Mouse (Mus musculus): ENCODE data around the gene Atxn2.

DNA sequence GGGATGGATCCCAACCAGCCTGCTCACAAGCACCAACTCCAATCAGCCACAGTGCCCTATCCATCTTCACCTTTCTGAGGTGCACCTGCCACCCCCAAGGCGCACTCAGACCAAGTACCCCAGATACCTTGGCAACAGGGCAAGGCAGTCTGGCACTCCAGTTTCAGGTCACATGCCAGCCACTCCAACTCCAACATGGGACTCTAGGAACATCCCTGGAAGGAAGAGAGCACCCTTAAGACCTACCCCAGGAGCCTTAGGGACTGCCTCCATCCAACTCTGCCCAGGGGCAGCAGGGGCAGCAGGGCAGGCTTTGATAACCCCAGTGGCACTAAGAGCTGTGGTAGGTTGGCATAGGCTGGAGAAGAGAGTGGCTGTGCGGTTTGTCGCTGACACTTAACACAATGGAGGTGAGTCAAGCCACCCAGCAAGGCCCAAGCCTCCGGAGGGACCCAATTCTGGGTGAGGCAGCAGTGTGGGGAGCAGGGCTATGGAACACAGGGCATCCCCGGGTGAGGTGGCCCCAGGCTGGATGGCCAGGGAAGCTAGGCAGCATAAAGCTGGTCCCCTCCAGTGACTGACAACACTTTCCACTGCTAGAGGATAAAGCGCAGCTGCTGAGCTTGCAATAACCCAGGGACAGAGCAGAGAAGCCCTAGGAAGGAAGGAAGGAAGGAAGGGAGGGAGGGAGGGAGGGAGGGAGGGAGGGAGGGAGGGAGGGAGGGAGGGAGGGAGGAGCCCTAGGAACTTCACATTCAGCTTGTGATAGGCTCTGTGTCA, 121.4 kb downstream of the Atxn2 start:
- TF ChIP-seq POLR2A (IDR thresholded peaks at IDR 0.05; ENCODE audit: extremely low read depth, insufficient read depth, low read length) (no peak), CTCF (IDR thresholded peaks at IDR 0.05; ENCODE audit: low read depth, low read length) (no peak)
